Mouse (Mus musculus) kidney, adult 9 months (tissue): ENCODE measurements at regions not wholly inside any gene's neighbourhood (a gene's known extent, or its start where the extent isn't known, plus 50 kb on each side); places are given as distances from the start of the nearest gene placed in this dataset.

Source experiments
- DNase-seq: peaks from one replicate; pipeline ENCODE4 v3.0.0; 2022

GRCm38 (mm10) chr3:60320213-60320936 is 152.3 kb upstream of the Mbnl1 start:
- DNase-seq = peak; percentile 9

DNA sequence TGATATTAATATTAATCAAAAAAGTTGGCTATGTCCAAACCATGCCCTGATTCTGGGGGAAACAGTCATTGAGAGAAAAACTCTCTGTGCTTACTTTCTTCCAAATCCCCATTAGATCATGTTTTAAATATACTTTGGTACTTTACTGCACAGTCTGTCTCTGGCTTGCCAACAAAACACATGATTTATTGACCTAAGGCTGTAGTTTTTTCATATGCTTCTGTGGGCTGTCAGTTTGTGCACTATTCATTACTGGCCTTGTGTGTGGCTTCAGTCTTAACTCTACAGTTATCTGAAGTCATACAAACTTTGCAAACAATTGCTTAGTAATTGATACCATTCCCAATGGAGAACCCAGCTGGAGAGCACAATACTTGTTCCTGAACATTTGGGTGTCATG is 149.1 kb upstream of the Mbnl1 start:
- no peak for DNase-seq

- no peak for DNase-seq
Observed at GRCm38 (mm10) chr3:60324416-60324815, 148.2 kb upstream of the Mbnl1 start.

- no peak for DNase-seq
Observed at GRCm38 (mm10) chr3:60324969-60325368, 147.7 kb upstream of the Mbnl1 start.

DNA sequence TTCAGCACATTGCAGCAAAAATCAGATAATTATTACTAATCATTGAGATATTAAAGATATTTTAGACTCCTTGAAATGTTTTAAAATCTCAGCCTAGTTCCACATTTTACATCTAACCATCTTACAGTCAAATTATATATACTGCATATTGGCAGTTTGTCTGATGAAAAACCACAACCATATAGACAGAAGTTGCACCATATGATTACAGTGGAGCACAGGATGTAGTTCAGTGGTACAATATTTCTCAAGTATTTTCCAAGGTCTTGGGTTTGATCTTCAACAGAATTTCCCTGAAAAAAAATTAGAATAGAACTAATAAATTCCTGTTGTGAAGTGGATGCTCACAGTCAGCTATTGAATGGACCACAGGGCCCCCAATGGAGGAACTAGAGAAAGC is 140.2 kb upstream of the Mbnl1 start:
- DNase-seq = no peak

GRCm38 (mm10) chr3:60333669-60334068 is 139.0 kb upstream of the Mbnl1 start:
- no peak for DNase-seq

GRCm38 (mm10) chr3:60334133-60334532 is 138.5 kb upstream of the Mbnl1 start:
- DNase-seq = no peak

DNA sequence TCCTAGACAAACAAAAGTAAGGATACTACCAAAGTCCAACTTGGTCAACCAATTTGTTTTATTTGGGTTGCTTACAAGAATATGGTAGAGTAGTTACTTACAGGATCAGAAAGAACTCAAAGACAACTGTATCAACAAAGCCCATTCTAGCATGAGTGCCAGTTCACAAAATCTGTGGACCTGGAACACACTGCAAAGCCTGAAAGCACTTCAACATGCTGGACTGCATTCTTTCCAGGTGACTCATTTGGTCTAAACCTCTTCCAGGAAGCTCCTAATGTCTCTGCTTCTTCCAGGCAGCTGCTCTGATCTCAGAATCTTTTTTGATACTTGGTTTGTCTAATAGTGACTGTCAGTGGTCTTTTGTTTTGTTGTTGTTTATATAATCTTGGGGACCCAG is 126.2 kb upstream of the Mbnl1 start:
- DNase-seq = peak; percentile 16

- no peak for DNase-seq
Observed at GRCm38 (mm10) chr3:60347049-60347448, 125.6 kb upstream of the Mbnl1 start.

DNA sequence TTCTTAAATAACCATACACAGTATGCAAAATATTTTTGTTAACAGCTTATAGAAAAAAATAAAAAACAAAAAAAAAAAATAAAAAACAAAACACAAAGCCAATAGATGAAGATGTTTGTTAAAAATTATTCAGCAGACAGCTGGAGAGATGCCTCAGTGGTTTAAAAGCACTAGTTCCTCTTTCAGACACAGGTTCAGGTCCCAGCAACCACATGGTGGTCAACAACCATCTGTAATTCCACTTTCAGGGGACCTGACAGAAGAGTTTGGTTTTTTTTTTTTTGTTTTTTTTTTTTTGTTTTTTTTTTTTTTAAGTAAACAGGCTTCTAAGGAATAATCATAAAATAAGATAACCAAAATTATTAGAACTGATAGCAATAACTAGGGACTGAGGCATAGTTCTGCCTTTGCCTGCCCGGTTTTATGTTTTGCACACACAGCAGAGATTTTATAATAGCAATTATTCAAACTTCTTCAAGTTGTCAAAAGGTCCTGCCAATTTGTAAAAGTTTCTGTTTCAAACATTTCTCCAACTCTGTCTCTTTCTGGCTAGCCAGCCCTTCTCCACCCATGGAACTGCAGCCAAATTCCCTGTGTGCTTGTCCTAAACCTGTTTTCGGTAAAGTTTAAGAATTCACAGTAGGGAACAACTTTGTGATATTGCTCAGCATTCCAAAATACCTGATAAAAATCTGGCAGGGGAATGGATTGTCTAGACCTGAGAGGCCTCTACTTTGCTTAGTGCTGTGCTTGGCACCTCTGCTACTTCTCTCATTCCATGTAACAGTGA is 101.3 kb upstream of the Mbnl1 start:
- no peak for DNase-seq

DNA sequence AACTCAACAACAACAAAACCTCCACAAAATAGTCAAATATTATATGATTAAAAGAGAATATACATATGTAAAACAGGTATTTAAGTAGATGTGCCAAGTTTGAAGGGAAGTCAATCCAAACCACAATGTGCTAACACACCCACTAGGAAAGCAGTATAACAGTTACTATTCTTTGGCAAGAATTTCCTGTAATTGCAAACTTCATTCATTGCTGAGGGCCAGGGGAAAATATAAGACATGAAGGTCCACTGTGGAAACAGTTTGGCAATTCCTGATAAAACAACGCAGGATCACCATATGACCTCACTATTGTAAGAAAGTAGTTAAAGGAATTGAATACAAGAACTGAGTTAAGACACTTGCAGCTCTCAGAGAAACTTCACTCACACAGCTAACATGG is 99.0 kb upstream of the Mbnl1 start:
- DNase-seq = no peak

- no peak for DNase-seq
Observed at GRCm38 (mm10) chr3:60388593-60388992, 84.0 kb upstream of the Mbnl1 start.

- no peak for DNase-seq
Observed at GRCm38 (mm10) chr3:60389032-60389431, 83.6 kb upstream of the Mbnl1 start.

DNA sequence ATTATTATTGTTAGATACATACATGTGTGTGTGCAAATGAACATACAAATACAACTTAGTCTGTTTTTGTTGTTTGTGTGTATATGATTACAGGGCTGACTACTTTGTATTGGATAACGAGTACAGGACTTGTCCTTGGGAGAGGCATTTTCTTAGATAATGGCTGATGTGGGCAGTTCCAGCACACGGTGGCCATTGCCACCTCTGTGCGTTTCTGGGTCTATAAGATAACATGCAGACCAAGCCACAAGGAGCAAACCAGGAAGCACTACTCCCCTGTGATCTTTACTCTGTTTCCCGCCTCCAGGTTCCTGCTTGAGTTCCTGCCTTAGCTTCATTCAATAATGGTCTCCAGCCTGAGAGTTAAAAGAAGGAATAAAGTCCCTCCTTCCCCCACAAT is 77.3 kb upstream of the Mbnl1 start:
- no peak for DNase-seq

DNA sequence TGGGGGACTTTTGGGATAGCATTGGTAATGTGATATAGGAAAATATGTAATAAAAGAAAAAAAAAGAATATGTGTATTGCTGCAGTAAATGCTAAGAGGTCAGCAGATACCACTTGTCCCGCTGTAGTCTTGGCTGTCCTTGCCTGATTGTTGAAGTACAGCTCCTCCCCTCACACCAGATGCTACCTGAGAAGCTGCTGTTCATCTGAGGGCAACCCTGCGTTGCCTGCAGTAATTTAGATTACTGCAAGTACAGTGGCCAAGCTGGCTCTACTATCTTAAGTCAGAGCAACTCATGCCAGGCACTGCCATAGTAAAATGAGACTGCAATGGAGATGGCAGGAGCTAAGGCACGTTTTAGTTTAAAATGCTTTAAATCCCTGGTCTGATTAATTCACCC is 75.7 kb upstream of the Mbnl1 start:
- DNase-seq = no peak

- peak; percentile 12 for DNase-seq
Observed at GRCm38 (mm10) chr3:60398796-60399195, 73.8 kb upstream of the Mbnl1 start.

DNA sequence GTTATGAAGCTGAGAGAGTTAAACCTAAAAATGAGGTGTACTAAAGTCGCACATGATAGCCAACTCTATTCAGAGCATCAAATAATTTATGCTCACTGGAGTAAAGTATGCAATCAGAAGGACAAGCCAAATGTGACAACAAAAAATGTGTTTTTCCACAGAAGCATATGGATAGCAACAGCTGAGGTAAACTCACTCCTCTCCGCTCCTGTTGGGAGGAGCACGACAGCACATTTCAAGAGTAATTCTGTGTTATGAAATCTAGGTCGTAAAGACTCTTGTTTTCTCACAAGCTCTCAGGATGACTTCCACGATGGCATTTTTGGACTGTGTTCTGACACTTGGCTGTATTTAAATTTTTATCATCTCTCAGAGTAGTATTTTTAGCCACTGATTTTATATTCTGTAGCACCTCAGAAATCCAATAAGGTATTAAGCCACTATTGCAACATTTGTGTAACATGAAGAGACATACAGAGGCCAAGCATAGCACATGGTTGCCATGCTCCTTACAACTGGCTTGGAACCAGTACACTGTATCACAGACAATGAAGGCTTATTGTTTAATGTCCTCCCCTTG is 70.3 kb upstream of the Mbnl1 start:
- DNase-seq = no peak

DNA sequence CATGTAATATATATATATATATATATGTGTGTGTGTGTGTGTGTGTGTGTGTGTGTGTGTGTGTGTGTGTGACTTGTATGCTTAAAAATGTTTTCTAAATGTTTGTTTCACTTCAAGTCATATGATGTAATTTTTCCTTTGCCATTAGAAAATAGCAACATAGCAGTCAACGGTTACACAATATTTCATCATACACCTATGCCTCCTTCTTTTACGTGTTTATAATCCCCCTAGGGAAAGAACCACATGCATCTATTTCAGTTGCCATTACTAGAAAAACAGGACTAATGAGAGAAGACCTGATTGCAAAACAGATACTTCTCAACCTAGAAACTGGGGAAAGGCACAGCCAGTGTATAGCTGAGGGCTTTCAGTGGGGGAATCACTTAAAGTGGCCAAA is 65.2 kb upstream of the Mbnl1 start:
- no peak for DNase-seq

GRCm38 (mm10) chr3:60407906-60408305 is 64.7 kb upstream of the Mbnl1 start:
- no peak for DNase-seq

DNA sequence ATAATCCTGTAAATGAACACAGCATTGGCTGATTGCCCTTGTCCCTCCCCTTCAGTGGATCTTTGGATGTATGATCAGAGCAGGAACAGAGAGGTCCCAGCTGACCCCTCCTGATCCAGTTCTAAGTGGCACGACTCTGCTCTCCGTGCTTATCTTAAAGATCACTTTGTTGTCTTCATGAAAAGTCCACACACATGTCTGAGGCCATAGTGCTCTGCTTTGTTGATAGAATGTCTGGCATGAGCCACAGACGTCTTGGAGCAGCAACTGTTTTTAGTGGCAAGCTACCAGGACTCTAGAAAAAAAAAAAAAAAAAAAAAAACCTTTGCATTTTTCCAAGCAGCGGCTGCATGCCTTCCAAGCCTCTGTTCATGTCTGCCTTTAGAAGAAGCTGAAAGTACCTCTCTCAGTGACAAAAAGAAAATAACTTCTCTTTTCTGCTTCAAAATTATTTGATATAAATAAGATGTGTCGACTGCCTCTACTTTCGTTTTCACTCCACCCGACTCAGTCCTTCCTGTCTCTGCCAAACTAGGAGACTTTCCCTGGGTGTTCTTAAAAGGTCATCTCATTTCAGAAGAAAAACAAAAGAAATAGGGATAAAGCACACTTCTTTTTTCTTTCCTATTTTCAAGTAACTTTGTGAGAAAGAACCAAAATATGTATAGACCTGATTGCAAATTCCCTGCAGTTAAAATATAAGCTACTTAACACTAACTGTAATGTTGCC is 63.9 kb upstream of the Mbnl1 start:
- DNase-seq = peak; percentile 70

DNA sequence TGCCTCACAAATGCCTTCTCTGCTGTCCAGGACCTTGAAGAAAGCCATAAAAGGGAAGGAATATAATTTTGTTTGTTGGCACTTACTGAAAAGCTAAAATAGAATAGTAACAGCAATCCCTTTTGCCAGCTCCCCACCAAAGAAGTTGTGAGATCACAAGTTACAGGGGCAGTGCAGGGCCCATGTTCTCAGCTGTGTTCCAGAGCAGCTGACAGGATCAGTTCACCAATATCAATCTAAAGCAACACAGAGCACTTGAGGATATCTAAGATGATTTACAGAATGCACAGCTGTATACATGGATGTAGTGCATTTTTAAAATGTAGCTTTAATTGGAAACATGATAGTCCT is 63.4 kb upstream of the Mbnl1 start:
- no peak for DNase-seq

DNA sequence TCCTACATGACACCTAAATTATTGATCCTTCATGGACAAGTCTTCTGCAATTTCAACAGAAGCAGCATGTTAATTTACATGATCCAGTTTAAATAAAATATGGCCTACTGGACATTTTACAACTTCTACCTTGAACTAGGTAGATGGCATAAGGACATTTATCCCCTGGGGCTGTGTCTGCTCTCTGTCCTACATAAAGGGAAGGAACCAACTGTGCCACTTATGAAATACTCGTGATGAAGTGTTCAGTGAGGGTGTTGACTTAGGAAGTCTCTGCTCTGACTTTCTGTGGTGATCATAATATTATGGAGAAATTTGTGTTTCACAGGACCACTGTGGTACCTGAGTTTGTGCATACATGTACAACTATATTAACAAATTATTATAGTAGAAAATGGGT is 60.9 kb upstream of the Mbnl1 start:
- DNase-seq = no peak

DNA sequence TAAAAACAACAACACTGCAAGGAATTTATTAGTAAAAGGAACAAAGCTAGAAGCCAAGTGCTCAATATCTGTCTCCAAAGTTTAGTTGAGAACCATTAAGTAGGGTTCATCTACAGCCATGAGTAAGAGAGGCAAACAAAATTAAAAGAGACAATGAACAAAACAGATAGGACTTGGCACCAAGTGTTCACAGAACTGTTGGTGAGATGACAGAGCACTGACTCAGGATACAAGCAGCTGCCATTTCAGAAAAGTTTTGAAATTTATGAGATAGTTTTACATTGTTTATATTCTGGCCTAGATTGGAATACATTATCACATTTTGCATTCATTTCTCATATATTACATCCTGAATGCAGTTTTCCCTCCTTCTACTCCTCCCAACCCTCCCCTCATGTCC is 60.4 kb upstream of the Mbnl1 start:
- DNase-seq = no peak

GRCm38 (mm10) chr3:60413749-60414148 is 58.9 kb upstream of the Mbnl1 start:
- no peak for DNase-seq
